Mouse (Mus musculus) heart, embryonic 14.5 days (tissue): ENCODE results near the gene Opn3. TPM values are rescaled to one million over a fixed set of nuclear protein-coding genes. Genes with fewer than 3 reads are reported as not detected.

Experiments
- ATAC-seq: fragments of 200-750 bp; cut with Nextera tagmentation; 2 replicates; pipeline ENCODE4 v1.8.0; 2017; ENCODE audit warnings: low read depth, moderate TSS enrichment; ENCODE audit not compliant: insufficient number of reproducible peaks, insufficient read depth, low FRiP score
- H3K27ac ChIP-seq, 2 experiments: fragments of 200-500 bp in 1 of 2; fragments of 300-500 bp in 1 of 2; sonication (generic) in 1 of 2; replicated peaks in 1 of 2; 2 replicates each; pipeline ENCODE4 v1.5.1; 2012 to 2014; ENCODE audit warnings: low read depth in 2 of 2, low read length in 2 of 2, control low read depth in 1 of 2, mild to moderate bottlenecking in 1 of 2, mixed read lengths in 1 of 2; ENCODE audit not compliant: control insufficient read depth in 1 of 2, insufficient read depth in 1 of 2
- H3K27me3 ChIP-seq: fragments of 300-500 bp; sonication (generic); 2 replicates; pipeline ENCODE4 v1.6.1; 2014; ENCODE audit warnings: mild to moderate bottlenecking, low read length, control low read depth; ENCODE audit not compliant: control insufficient read depth, insufficient read depth
- H3K36me3 ChIP-seq: fragments of 300-500 bp; sonication (generic); 2 replicates; pipeline ENCODE4 v1.6.1; 2014; ENCODE audit warnings: mild to moderate bottlenecking, control low read depth, low read length, mixed read lengths; ENCODE audit not compliant: control insufficient read depth, insufficient read depth
- H3K4me1 ChIP-seq, 2 experiments: fragments of 200-500 bp in 1 of 2; fragments of 300-500 bp in 1 of 2; sonication (generic) in 1 of 2; 2 replicates each; pipeline ENCODE4 v1.6.1; 2012 to 2014; ENCODE audit warnings: low read length in 2 of 2, control low read depth in 1 of 2, mixed read lengths in 1 of 2; ENCODE audit not compliant: control insufficient read depth in 2 of 2, insufficient read depth in 2 of 2
- H3K4me2 ChIP-seq: fragments of 300-500 bp; sonication (generic); 2 replicates; pipeline ENCODE4 v1.6.1; 2014; ENCODE audit warnings: mild to moderate bottlenecking, low read length
- H3K4me3 ChIP-seq, 2 experiments: fragments of 200-500 bp in 1 of 2; fragments of 300-500 bp in 1 of 2; sonication (generic) in 1 of 2; 2 replicates each; pipeline ENCODE4 v1.5.1; 2012 to 2014; ENCODE audit warnings: low read length in 2 of 2, mild to moderate bottlenecking in 2 of 2, control low read depth in 1 of 2, low read depth in 1 of 2, moderate library complexity in 1 of 2; ENCODE audit not compliant: control insufficient read depth in 1 of 2, insufficient read depth in 1 of 2
- H3K9ac ChIP-seq: fragments of 300-500 bp; sonication (generic); 2 replicates; pipeline ENCODE4 v1.6.1; 2014; ENCODE audit warnings: mild to moderate bottlenecking, low read length
- H3K9me3 ChIP-seq: fragments of 300-500 bp; sonication (generic); 2 replicates; pipeline ENCODE4 v1.6.1; 2016; ENCODE audit warnings: low read length, control low read depth; ENCODE audit not compliant: control insufficient read depth
- WGBS: fragments of 180-500 bp; shearing (Covaris S2); extraction: QIAGEN DNeasy Blood & Tissue Kit; methylation state at CpG from one replicate; pipeline ENCODE4 v1.1.7; 2014; 5-methylcytosine and 5-hydroxymethylcytosine counted together
- polyA plus RNA-seq: library from polyadenylated mRNA; unstranded; fragments of >200 nt; fragmentation: Nextera tagmentation; extraction: Ambion mirVana; gene quantifications from 2 replicates; pipeline ENCODE4 v1.2.1, GENCODE M21; 2014

Opn3 gene
- polyA plus RNA-seq, 1 experiment from 2014 or later = 15.6 TPM

GRCm38 (mm10) chr1:175675116-175675515 lies 17.5 kb downstream of the Opn3 start:
- Histone ChIP-seq H3K36me3 (no peaks in the 10 kb centered on the region), H3K27me3 (no peaks in the 10 kb centered on the region), H3K4me3 (no peak overlapping the region), H3K9me3 (no peaks in the 10 kb centered on the region), H3K9ac (no peak overlapping the region), H3K27ac (no peak overlapping the region), H3K4me1 (0 out of 4 replicates have a peak, but pooled peaks cover 0 to 2% of the 10 kb centered on the region in 2 experiments), H3K4me2 (no peak overlapping the region)
- WGBS = 68% methylated on average over 6 of the region's 6 CpGs
- no peak for ATAC-seq

GRCm38 (mm10) chr1:175673563-175674325 lies 18.8 kb downstream of the Opn3 start:
- no peak overlapping the region for H3K9ac ChIP-seq
- no peaks in the 10 kb centered on the region for H3K27me3 ChIP-seq
- H3K27ac ChIP-seq = no peak overlapping the region
- ATAC-seq = no peak
- 0 out of 4 replicates have a peak, but pooled peaks cover 0 to 2% of the 10 kb centered on the region in 2 experiments for H3K4me1 ChIP-seq
- H3K4me3 ChIP-seq = no peak overlapping the region
- WGBS = 86% methylated on average over 7 of the region's 7 CpGs
- no peaks in the 10 kb centered on the region for H3K36me3 ChIP-seq
- no peaks in the 10 kb centered on the region for H3K9me3 ChIP-seq
- H3K4me2 ChIP-seq = no peak overlapping the region

DNA sequence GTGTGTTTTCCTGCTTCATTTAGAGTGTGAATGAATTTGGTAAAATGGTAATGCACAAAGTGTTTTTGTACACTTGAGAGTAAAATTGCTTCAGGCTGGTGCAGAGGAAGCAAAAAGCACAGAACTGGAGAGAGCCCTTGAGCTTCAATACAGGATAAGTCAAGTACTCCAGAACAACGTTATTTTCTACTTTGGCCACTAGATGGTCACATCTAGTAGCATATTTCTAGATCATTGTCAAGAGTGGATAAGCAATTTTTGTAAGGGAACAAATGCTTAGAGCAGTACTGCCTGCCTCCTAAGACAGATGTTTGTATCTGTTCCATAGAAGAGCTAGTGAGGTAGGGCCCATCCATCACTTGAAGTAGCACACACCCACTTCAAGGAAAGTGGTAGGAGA lies 20.9 kb downstream of the Opn3 start:
- H3K9ac ChIP-seq = no peak overlapping the region
- 0 out of 4 replicates have a peak, but pooled peaks cover 0 to 2% of the 10 kb centered on the region in 2 experiments for H3K4me1 ChIP-seq
- no peak overlapping the region for H3K4me2 ChIP-seq
- H3K4me3 ChIP-seq = no peak overlapping the region
- ATAC-seq = no peak
- H3K27me3 ChIP-seq = no peaks in the 10 kb centered on the region
- H3K36me3 ChIP-seq = no peaks in the 10 kb centered on the region
- no peak overlapping the region for H3K27ac ChIP-seq
- H3K9me3 ChIP-seq = no peaks in the 10 kb centered on the region
- 21% methylated on average over 1 of the region's 1 CpGs for WGBS

DNA sequence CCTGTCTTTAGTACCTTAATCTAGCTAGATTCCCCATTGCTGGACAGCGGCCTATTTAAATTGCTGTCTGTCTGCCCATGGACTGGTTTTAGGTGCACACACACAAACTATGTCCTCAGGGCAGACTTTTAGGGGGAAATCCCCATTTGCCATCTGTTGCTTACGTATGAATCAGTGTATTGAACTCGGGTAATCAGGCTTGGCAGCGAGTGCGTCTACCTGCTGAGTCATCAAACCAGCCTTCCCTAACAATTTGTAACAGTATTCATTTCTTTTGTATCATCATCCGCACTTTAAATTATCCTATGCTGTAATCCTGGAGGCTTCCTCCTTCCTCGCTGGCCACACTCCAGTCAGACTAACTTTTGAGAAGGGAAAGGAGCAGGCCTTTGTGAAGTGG lies 22.5 kb downstream of the Opn3 start:
- ATAC-seq = no peak
- Histone ChIP-seq H3K36me3 (no peaks in the 10 kb centered on the region), H3K4me3 (no peak overlapping the region), H3K4me2 (no peak overlapping the region), H3K27me3 (no peaks in the 10 kb centered on the region), H3K4me1 (no peaks in the 10 kb centered on the region), H3K9ac (no peak overlapping the region), H3K9me3 (no peaks in the 10 kb centered on the region), H3K27ac (no peak overlapping the region)
- WGBS = 86% methylated on average over 7 of the region's 7 CpGs

GRCm38 (mm10) chr1:175669456-175669855 lies 23.1 kb downstream of the Opn3 start:
- no peak for ATAC-seq
- Histone ChIP-seq H3K4me2 (no peak overlapping the region), H3K9ac (no peak overlapping the region), H3K27ac (no peak overlapping the region), H3K27me3 (no peaks in the 10 kb centered on the region), H3K4me3 (no peak overlapping the region), H3K9me3 (no peaks in the 10 kb centered on the region), H3K4me1 (no peaks in the 10 kb centered on the region), H3K36me3 (no peaks in the 10 kb centered on the region)
- WGBS = 94% methylated on average over 3 of the region's 3 CpGs

DNA sequence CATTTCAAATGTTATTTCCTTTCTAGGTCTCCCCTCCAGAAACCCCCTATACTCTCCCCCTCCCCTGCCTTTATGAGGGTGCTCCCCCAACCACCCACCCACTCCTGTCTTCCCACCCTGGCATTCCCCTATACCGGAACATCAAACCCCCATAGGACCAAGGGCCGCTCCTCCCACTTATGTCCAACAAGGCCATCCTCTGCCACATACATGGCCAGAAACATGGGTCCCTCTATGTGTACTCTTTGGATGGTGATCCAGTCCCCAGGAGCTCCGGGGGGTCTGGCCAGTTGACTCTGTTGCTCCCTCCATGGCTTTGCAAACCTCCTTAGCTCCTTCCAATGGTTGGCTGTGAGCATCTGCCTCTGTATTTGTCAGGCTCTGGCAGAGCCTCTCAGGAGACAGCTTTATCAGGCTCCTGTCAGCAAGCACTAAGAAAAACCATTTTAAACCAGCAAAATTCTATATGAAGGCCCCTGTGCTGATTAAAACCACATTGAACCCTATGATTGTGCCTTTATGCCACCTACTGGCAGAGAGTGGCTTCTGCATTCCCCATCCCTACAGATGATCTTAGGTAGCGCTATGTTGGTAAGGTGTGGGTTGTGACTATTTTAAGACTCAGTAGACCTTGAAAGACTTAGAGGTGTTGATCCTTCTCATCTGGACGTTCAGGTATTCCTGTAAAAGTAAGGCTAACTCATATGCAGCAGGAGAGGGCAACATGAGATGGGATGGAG lies 23.7 kb downstream of the Opn3 start:
- no peak overlapping the region for H3K4me3 ChIP-seq
- no peak overlapping the region for H3K9ac ChIP-seq
- H3K4me1 ChIP-seq = no peaks in the 10 kb centered on the region
- no peak overlapping the region for H3K27ac ChIP-seq
- ATAC-seq = 0 out of 2 replicates have a peak, but pooled peaks have one; percentile 17
- 60% methylated on average over 5 of the region's 5 CpGs for WGBS
- no peaks in the 10 kb centered on the region for H3K36me3 ChIP-seq
- no peaks in the 10 kb centered on the region for H3K27me3 ChIP-seq
- no peaks in the 10 kb centered on the region for H3K9me3 ChIP-seq
- no peak overlapping the region for H3K4me2 ChIP-seq

DNA sequence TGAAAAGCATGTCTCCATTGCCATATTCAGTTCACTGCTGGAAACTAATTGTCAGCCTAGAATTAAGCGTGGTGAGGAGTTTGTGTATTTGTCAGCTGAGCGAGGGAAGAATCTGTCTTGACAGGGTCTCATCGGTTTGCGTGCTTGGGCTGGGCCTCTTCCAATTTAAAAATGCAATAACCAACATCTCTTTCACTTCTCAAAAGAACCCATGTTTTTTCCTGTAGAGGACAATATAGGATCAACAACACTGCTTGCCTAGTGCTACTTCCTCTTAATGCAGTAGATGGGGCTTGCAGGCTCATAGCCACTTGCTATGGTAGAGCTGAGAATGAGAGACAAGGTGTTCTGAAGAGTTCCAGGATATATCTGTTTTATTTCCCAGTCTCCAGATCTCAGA lies 32.7 kb downstream of the Opn3 start:
- no peaks in the 10 kb centered on the region for H3K4me1 ChIP-seq
- H3K4me3 ChIP-seq = no peak overlapping the region
- no peak overlapping the region for H3K27ac ChIP-seq
- 89% methylated on average over 4 of the region's 4 CpGs for WGBS
- no peak for ATAC-seq
- peaks cover 14% of the 10 kb centered on the region for H3K36me3 ChIP-seq
- no peak overlapping the region for H3K9ac ChIP-seq
- H3K9me3 ChIP-seq = no peaks in the 10 kb centered on the region
- H3K4me2 ChIP-seq = no peak overlapping the region
- no peaks in the 10 kb centered on the region for H3K27me3 ChIP-seq
